Mouse (Mus musculus) mammary gland, adult 2 months (tissue): Measurements from ENCODE around the gene Olfr1105. TPM values are rescaled to one million over a fixed set of nuclear protein-coding genes. Genes with fewer than 3 reads are reported as not detected.

Experiments used
- polyA plus RNA-seq: library from polyadenylated mRNA; depleted of rRNA; stranded (reverse); fragments of >200 nt; gene quantifications from 2 replicates; pipeline ENCODE4 v1.2.3, GENCODE M21; 2012; ENCODE audit warnings: low replicate concordance; rRNA removed

Gene Olfr1105
- polyA plus RNA-seq: not detected in 2 replicates

GRCm38 (mm10) chr2:87036431-87036830, at the start of gene Olfr1105:
TSS of gene Olfr1105 (minus strand) at chr2:87036531.

DNA sequence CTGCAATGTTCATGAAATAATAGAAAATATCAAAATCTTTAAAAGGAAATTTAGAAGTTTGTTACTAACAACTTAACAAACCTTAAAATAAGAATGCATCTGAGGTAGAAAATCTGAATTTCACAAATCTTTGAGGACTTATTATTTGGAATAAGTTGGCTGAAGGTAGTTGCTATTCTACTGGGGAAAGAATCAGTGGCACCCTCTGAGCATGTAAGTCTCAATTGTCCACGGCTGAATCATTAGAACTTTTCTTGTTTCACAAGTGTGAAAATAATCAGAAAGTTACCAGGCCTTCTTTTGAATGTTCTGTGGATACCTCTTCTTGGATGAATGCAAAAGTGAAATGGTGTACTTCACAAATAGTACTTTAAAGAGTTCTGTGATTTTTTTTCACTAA, 39.4 kb upstream of the Olfr1105 start, which contains the start of gene Olfr1107:
Gene Olfr1107 (minus strand): TSS at position 101 of the 400 bp plus-strand sequence.

GRCm38 (mm10) chr2:87052173-87052572, 15.8 kb upstream of the Olfr1105 start, which contains the start of gene Olfr1106:
TSS of gene Olfr1106 (minus strand) at chr2:87052273.

GRCm38 (mm10) chr2:87026980-87027379, 9.4 kb downstream of the Olfr1105 start, which contains the start of gene Olfr1104:
TSS of gene Olfr1104 (minus strand) at chr2:87027080.

GRCm38 (mm10) chr2:86998098-86998497, 38.2 kb downstream of the Olfr1105 start, which contains the start of gene Olfr1102:
TSS of gene Olfr1102 (plus strand) at chr2:86998398.

DNA sequence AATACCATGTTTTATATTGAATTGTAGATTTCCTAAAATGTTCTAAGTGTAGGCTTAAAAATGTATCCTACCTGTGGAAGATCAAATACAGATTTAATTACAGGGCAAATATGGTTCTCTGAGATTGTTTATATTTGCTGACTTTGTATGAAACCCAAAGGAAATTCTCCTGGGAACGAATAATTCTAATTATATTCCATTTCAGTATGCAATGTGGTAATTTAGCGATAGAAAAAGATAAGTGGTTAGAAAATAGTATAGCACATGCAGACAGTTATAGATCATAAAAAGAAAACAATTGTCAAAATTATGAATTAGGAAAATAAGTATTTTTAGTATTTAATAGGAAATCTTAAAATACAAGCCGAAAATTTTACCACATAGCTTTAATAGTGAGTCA, 45.2 kb downstream of the Olfr1105 start, which contains the start of gene Olfr1101:
Gene Olfr1101 (minus strand): TSS at position 101 of the 400 bp plus-strand sequence.

Other genes starting within 250 kb of the Olfr1105 start
- not detected in 2 replicates for gene Olfr141, start 226.5 kb downstream of the Olfr1105 start, polyA plus RNA-seq
- gene Olfr1094, start 211.9 kb downstream of the Olfr1105 start, polyA plus RNA-seq: not detected in 2 replicates
- not detected in 2 replicates for gene Olfr1095, start 184.8 kb downstream of the Olfr1105 start, polyA plus RNA-seq
- gene Gm13723, start 161.7 kb downstream of the Olfr1105 start, polyA plus RNA-seq: not detected in 2 replicates
- gene Olfr1097, start 144.3 kb downstream of the Olfr1105 start, polyA plus RNA-seq: not detected in 2 replicates
- not detected in 2 replicates for gene Olfr1098, start 112.0 kb downstream of the Olfr1105 start, polyA plus RNA-seq
- gene Olfr1099, start 75.8 kb downstream of the Olfr1105 start, polyA plus RNA-seq: not detected in 2 replicates
- not detected in 2 replicates for gene Olfr1100, start 56.6 kb downstream of the Olfr1105 start, polyA plus RNA-seq
- not detected in 2 replicates for gene Olfr1101, start 45.3 kb downstream of the Olfr1105 start, polyA plus RNA-seq
- not detected in 2 replicates for gene Olfr1102, start 38.1 kb downstream of the Olfr1105 start, polyA plus RNA-seq
- gene Olfr1104, start 9.5 kb downstream of the Olfr1105 start, polyA plus RNA-seq: not detected in 2 replicates
- gene Olfr1106, start 15.7 kb upstream of the Olfr1105 start, polyA plus RNA-seq: not detected in 2 replicates
- gene Olfr1107, start 39.3 kb upstream of the Olfr1105 start, polyA plus RNA-seq: not detected in 2 replicates
- gene Olfr1109, start 59.5 kb upstream of the Olfr1105 start, polyA plus RNA-seq: not detected in 2 replicates
- not detected in 2 replicates for gene Olfr259, start 78.0 kb upstream of the Olfr1105 start, polyA plus RNA-seq
- not detected in 2 replicates for gene Olfr1110, start 103.8 kb upstream of the Olfr1105 start, polyA plus RNA-seq
- gene Olfr1111, start 116.1 kb upstream of the Olfr1105 start, polyA plus RNA-seq: not detected in 2 replicates
- not detected in 2 replicates for gene Olfr1112, start 151.3 kb upstream of the Olfr1105 start, polyA plus RNA-seq
- not detected in 2 replicates for gene Olfr1113, start 172.4 kb upstream of the Olfr1105 start, polyA plus RNA-seq
- not detected in 2 replicates for gene Olfr1115, start 211.5 kb upstream of the Olfr1105 start, polyA plus RNA-seq
- gene Olfr1116, start 231.0 kb upstream of the Olfr1105 start, polyA plus RNA-seq: not detected in 2 replicates